Mouse (Mus musculus): ENCODE results near the gene Arsj. TPM values are rescaled to one million over a fixed set of nuclear protein-coding genes. Genes with fewer than 3 reads are reported as not detected.

Arsj gene
- total RNA-seq (2021), result 1 to 10 TPM; 2.9 to 3.3 TPM
- long read RNA-seq, experiment 1, result 0 reads
- long read RNA-seq, experiment 2, partial matches to known transcripts, result 0 of 1 reads
- long read RNA-seq, experiment 2, other reads (novel, unspliced or antisense), result 0 of 1 reads

- peak; percentile 28 to 56 for DNase-seq (ENCODE audit: low spot score in 2 of 2)
Observed at GRCm38 (mm10) chr3:126363568-126364505, at the start of gene Arsj. Gene Arsj (plus strand): TSS chr3:126363684.

DNA sequence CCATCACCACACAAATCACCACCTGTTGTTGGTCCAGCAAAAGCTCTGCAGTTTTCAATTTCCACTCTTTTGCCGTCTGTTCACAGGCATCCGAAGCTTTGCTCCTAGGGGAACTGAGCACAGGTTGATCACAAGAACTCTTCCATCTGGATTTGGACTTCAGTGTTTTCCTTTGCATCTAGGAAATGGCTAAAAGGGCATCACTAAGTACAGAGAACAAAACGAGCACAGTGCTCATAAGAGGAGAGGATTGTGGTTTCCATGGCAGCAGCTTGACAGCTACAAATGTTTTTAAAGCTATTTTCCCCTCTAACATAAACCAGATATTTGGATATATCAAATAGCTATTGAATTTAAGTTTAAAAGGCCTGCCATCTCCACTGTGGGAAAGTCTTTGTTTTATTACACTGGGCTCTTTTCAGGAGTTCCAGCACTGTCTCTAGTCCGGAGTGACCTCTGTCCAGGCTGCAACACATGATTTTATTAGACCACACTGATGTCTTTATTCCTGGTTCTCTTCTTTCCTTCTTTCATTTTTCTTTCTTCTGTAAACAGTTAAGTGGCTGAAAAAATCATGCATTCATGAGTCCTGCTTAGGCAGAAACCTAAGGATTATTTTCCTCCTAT lies 38.5 kb upstream of the Arsj start:
- no peak for DNase-seq (ENCODE audit: low spot score in 2 of 2)

GRCm38 (mm10) chr3:126325891-126326627 lies 37.4 kb upstream of the Arsj start:
- no peak for DNase-seq (ENCODE audit: low spot score in 2 of 2)

DNA sequence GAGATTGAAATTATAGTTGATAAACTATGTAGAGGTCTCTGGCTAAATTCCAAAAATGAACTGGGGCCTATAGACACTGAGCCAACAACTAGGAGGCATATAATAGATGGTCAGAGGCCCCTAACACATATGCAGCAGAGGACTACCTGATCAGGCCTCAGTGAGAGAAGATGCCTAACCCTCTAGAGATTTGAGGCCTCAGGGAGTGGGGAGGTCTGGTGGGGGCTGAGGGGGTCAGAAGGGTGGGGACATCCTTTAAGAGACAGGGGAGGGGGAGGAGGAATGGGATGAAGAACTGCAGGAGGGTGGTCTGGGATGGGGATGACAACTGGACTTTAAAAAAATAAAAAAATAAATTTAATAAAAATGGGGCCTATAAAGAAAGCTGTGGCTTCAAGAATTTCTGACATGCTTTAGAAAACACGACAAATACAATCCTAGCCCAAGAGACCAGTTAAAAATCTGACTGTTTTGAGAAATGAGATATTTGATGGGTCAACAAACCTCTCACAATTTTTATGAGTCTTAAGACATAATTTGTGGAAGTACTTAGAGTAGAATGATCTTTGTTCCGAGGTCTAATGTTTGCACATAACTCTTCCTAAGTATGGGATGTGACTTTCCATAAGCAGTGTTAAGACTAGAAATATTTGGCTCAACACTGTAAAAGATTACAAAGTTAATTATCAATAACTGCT lies 36.7 kb upstream of the Arsj start:
- no peak for DNase-seq (ENCODE audit: low spot score in 2 of 2)

DNA sequence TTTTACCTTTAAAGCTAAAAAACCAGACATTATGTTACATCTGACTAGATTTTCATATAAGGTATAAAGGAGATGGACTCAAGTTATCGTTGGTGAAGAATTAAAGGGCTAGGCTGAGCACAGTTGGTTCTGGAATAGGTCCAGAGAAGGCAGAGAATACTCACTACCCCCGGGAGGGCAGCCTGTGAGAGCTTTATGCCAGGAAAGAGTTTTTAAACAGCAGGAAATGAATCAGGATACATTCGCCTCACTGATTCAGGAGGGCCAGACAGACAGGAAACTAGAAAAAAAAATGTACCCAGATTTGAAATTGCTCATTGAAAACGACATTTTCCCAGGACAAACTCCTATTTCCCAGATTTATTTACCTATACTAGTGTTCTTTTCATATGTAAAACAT lies 28.2 kb upstream of the Arsj start:
- no peak for DNase-seq (ENCODE audit: low spot score in 2 of 2)

DNA sequence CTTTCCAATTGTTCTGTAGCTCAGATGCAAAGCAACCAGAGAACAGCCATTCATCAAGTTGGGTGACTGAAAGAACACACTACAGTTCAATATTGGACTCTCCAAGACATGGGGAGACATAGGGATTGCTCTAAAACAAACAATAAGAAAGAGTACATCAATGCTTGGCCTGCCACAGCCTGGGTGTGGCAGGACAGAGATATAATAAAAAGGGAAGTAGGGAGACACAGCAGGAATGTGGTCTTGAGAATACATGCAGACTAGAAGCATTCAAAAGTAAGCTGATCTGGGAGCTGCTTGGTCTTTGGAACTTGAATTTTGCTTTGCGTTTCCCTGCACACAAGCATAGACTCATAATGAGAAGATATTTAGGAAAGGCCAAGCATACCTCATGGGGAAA lies 18.7 kb upstream of the Arsj start:
- DNase-seq (ENCODE audit: low spot score in 2 of 2), result no peak

- DNase-seq (ENCODE audit: low spot score in 2 of 2), result no peak
Observed at GRCm38 (mm10) chr3:126359760-126360159, 3.7 kb upstream of the Arsj start.

DNA sequence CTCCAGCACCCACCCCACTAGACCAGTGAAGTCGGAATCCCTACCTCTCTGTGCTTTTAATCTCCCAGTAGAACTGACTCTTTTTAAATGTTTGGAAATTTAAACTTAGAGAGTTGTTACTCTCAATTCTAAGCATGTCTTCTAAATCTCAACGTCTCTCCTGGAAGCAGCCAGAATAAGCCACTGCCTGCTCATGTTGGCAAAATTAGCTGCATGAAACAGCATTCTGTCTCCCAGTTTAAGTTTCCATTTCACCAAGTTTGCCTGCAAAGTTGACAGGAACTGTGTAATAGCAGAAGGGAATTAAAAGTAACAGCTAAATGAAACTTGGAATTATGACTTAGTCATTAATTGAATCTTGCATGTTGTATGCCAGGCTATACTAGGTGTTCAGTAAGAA lies 1.1 kb upstream of the Arsj start:
- no peak for DNase-seq (ENCODE audit: low spot score in 2 of 2)

- DNase-seq (ENCODE audit: low spot score in 2 of 2), result peak; percentile 31 to 43
Observed at GRCm38 (mm10) chr3:126362931-126363525, 456 bp upstream of the Arsj start.

DNA sequence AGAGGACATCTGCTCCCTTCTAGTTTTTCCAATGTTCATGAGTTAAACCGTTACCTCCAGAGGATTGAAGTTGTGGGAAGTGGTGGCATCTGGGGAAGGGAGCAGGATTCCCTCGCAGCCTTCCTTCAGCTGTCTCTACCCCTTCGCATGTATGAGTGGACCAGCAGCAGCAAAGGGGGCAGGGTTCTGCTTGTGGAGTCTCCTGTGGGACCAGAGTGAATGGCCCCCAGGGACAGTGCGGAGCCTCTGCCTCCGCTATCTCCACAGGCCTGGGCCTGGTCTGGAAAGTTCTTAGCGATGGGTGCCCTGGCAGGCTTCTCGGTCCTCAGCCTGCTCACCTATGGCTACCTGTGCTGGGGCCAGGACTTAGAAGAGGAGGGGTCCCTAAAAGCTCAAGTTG lies 1.1 kb downstream of the Arsj start:
- DNase-seq (ENCODE audit: low spot score in 2 of 2), result no peak

GRCm38 (mm10) chr3:126370571-126370970 lies 7.1 kb downstream of the Arsj start:
- DNase-seq (ENCODE audit: low spot score in 2 of 2), result no peak

DNA sequence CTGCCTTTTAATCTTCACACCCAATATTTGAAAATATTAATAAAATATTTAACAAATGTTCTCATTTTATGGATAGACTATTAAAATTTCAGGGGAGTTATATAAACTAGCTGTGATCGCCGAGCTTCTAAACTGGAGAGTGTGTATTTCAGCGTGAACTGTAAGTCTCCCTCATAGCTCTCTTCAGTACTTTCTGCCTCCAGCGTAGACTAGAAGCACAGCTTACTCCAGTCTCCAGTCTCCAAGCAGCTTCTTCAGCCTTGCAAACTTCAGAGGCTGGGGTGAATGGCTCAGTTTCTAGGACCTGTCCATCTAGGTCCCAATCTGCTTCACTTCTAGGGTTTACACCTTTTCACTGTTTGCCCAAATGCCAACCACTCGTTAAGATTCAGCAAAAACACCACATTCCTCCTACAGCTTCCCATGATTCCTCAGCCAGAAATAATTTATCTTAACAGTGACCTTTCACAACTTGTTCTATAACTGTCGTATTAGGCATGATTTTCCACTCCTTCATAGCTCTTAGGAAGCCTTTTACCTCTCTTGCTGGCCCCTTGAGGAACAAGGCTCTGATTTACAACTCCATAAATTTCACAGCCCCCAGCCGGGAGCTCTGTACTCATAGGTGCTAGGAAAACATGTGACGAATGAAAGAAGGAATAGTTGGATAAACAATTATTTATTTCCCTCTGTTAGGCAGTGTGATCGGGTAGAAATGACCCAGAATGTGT lies 9.5 kb downstream of the Arsj start:
- DNase-seq (ENCODE audit: low spot score in 2 of 2), result no peak

DNA sequence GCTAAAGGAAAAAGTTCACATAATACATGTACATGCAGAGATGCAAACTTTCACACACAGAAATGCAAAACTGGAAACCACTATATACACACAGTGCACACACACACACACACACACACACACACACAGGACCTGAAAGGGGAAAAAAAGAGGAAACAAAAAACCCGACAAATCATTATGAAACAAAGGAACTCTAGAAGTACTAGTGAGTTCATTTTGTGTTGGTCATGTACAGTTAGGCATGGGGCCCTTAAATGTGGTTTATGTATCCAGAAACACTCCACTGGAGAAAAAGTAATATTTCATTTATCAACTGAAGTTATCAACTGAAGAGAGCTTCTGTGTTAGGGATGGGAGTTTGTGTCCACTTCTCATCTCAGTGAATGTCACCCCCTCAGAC lies 10.2 kb downstream of the Arsj start:
- DNase-seq (ENCODE audit: low spot score in 2 of 2), result no peak

GRCm38 (mm10) chr3:126379252-126379651 lies 15.8 kb downstream of the Arsj start:
- no peak for DNase-seq (ENCODE audit: low spot score in 2 of 2)

DNA sequence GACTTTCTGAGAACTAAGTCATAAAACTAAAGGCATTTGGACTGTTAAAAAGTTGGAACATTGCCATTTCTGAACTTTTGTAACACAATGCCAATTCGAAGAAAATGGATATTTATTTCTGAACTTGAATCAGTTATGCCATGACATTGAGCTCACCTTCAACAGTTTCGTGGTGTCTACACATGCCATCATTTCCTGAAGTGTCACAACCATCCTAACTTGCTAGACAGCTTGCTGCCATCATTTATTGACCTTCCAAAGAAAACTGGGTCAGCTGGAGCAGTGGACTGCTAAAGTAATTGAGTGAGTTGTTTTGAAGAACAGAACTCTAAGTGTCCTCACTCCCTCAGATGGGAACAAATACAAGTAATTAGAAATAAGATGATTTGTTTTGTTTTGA lies 16.2 kb downstream of the Arsj start:
- no peak for DNase-seq (ENCODE audit: low spot score in 2 of 2)

DNA sequence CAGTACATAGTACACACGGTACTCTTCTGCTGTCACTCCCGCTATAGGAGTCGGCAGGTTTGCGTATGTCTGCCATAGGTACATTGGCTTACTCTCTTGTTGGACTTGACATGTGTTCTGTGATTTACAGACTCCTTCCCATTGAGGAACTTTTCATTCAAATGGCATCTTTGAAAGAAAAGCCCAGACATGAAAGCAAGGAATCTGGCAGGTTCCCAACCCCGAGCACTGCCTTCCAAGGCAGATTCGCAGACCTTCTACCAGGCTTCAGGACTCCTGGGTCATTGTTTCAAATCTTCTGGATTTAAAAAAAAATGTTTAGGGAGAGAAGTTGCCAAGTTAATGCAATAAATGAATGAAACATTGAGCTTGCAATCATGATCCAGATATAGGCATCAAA lies 19.8 kb downstream of the Arsj start:
- no peak for DNase-seq (ENCODE audit: low spot score in 2 of 2)

DNA sequence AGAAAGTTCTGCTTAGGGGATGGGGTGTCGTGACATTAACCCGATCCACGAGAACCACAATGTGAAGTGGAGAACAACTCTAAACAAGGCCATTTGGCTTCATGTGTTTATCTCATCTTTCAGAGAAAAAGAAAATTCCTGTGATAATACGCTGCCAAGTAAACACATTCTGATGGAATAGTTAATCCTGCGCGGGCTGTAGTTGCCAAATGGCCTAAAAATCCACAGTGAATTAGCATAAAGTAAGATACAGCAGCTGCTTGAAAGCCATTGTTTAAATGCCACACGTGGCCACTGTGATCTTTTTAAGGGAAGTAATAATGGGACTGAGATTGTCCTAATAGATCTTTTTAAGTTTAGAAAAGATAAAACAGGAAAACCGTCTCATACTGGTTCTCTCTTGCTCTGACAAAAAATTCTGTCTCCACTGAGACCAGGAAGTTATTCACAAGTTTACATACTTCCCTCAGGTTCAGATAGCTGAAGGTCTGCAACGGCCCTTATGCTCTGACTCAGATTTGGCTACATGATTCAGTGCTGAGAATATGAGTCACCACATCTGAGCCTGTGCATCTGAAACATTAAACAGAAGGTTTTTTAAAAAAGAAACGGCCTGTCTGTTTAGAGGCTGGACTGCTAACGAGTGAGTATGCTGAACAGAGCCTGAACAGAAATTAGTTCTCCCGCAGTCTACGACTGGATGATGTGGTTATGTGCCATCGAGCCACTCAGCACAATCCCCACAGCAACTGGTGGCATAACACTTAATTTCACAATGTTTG lies 21.4 kb downstream of the Arsj start:
- DNase-seq (ENCODE audit: low spot score in 2 of 2), result no peak

DNA sequence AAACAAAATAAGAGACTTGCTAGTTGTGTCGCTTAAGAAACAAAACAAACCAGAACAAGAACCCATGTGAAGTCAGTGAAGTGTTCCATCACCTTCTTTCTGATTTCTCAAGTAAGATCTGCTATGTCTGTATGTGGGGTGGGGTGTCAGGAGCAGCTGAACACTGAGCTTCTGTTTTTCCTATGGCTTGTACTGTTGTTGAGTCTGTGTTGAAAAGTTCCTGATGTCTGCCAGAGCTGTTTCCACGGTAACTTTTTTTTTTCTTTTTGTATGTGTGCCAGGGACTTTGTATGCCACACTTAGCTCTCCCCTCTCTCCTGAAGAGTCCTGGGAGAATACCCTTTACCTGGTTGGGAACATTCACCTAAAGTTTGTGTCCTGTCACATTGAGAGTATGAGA lies 34.0 kb downstream of the Arsj start:
- DNase-seq (ENCODE audit: low spot score in 2 of 2), result no peak

GRCm38 (mm10) chr3:126397985-126398630 lies 34.6 kb downstream of the Arsj start:
- DNase-seq (ENCODE audit: low spot score in 2 of 2), result no peak
